Mouse (Mus musculus): ENCODE results near the gene Ttll3. TPM values are rescaled to one million over a fixed set of nuclear protein-coding genes. Genes with fewer than 3 reads are reported as not detected.

The Ttll3 gene
- total and polyA plus RNA-seq, 3 experiments = 0.87 to 5.3 (median 4.4) TPM

- no peak for DNase-seq (ENCODE audit: extremely low read depth)
- H3K4me2 ChIP-seq (ENCODE audit: insufficient read depth, low read depth, poor library complexity, severe bottlenecking) = no peak overlapping the region
- H3K79me2 ChIP-seq (replicated peaks; ENCODE audit: control insufficient read depth, extremely low read depth, insufficient read depth, poor library complexity, severe bottlenecking) = no peaks in the 10 kb centered on the region
- dilution Hi-C loops (cut with MboI; ENCODE audit: extremely low pct_ligation_motif_present, extremely low pct_unique_long_range_greater_than_20kb, low sequenced_read_pairs) (no loop called here), in situ Hi-C loops (cut with MboI; ENCODE audit: low pct_ligation_motif_present, low pct_unique_long_range_greater_than_20kb, low sequenced_read_pairs) (no loop called here)
- no peak overlapping the region for H3K4me3 ChIP-seq (replicated peaks in 1 of 3; ENCODE audit: low read depth in 2 of 3, low read length in 2 of 3, poor library complexity in 1 of 3)
- peaks cover 0 to 7% of the 10 kb centered on the region in 2 experiments; a peak in 1 of 4 replicates for H3K4me1 ChIP-seq (ENCODE audit: control insufficient read depth in 1 of 2, insufficient read depth in 2 of 2)
- H3K27ac ChIP-seq (ENCODE audit: insufficient read depth, low read depth) = no peak overlapping the region
- H3K36me3 ChIP-seq (replicated peaks in 1 of 2; ENCODE audit: control insufficient read depth in 1 of 2, insufficient read depth in 1 of 2, low read length in 1 of 2) = no peaks in the 10 kb centered on the region
- peaks cover 4% of the 10 kb centered on the region for H3K27me3 ChIP-seq (replicated peaks)
- no peaks in the 10 kb centered on the region for H3K9me3 ChIP-seq (replicated peaks; ENCODE audit: low read length)
- H3K9ac ChIP-seq (ENCODE audit: insufficient read depth, low read depth) = no peak overlapping the region
- TF ChIP-seq MYC (IDR thresholded peaks at IDR 0.05; ENCODE audit: low read depth, low read length) (no peak), SMC3 (IDR thresholded peaks at IDR 0.05; ENCODE audit: low read depth, low read length) (no peak), ETS1 (conservative IDR thresholded peaks at IDR 0.05; ENCODE audit: low read depth, low read length) (no peak), POLR2AphosphoS2 (IDR thresholded peaks at IDR 0.05; ENCODE audit: low read depth, low read length) (no peak), ZC3H11A (IDR thresholded peaks at IDR 0.05; ENCODE audit: low read depth, low read length) (no peak), HCFC1 (IDR thresholded peaks at IDR 0.05; ENCODE audit: low read depth, low read length) (no peak), KAT2A (IDR thresholded peaks at IDR 0.05; ENCODE audit: insufficient replicate concordance, low read length) (no peak), NRF1 (IDR thresholded peaks at IDR 0.05; ENCODE audit: low read depth, low read length) (no peak), POLR2A (IDR thresholded peaks at IDR 0.05; ENCODE audit: low read depth, low read length) (no peak), MEF2A (IDR thresholded peaks at IDR 0.05; ENCODE audit: borderline replicate concordance, low read depth, low read length) (no peak), USF2 (conservative IDR thresholded peaks at IDR 0.05; ENCODE audit: low read depth, low read length) (no peak), TCF12 (IDR thresholded peaks at IDR 0.05; ENCODE audit: low read depth, low read length) (no peak), IRF4 (IDR thresholded peaks at IDR 0.05; ENCODE audit: low read depth, low read length) (no peak), MXI1 (IDR thresholded peaks at IDR 0.05; ENCODE audit: low read depth, low read length) (no peak), ELF1 (IDR thresholded peaks at IDR 0.05; ENCODE audit: low read depth, low read length) (no peak), BHLHE40 (IDR thresholded peaks at IDR 0.05; ENCODE audit: low read depth, low read length) (no peak), ZKSCAN1 (IDR thresholded peaks at IDR 0.05; ENCODE audit: borderline replicate concordance, low read depth, low read length) (no peak), CTCF (conservative IDR thresholded peaks at IDR 0.05 in 1 of 2, IDR thresholded peaks at IDR 0.05 in 1 of 2; ENCODE audit: low read depth in 2 of 2, low read length in 2 of 2) (no peak), CHD2 (IDR thresholded peaks at IDR 0.05; ENCODE audit: low read length) (no peak), RCOR1 (conservative IDR thresholded peaks at IDR 0.05; ENCODE audit: low read depth, low read length) (no peak)
Measured at GRCm38 (mm10) chr6:113346897-113347296, 42.2 kb upstream of the Ttll3 start.

GRCm38 (mm10) chr6:113350538-113350937 is 38.5 kb upstream of the Ttll3 start:
- dilution Hi-C loops (cut with MboI; ENCODE audit: extremely low pct_ligation_motif_present, extremely low pct_unique_long_range_greater_than_20kb, low sequenced_read_pairs) = no loop called here
- H3K4me1 ChIP-seq (ENCODE audit: control insufficient read depth in 1 of 2, insufficient read depth in 2 of 2) = 0 out of 4 replicates have a peak, but pooled peaks cover 0 to 2% of the 10 kb centered on the region in 2 experiments
- H3K27me3 ChIP-seq (replicated peaks) = no peaks in the 10 kb centered on the region
- TF ChIP-seq MAFK (IDR thresholded peaks at IDR 0.05; ENCODE audit: insufficient replicate concordance, low read length) = no peak
- TF ChIP-seq SMC3 (IDR thresholded peaks at IDR 0.05; ENCODE audit: low read depth, low read length) = no peak
- no peak for TF ChIP-seq ZKSCAN1 (IDR thresholded peaks at IDR 0.05; ENCODE audit: borderline replicate concordance, low read depth, low read length)
- no peak for TF ChIP-seq EP300 (IDR thresholded peaks at IDR 0.05; ENCODE audit: low read length)
- H3K79me2 ChIP-seq (replicated peaks; ENCODE audit: control insufficient read depth, extremely low read depth, insufficient read depth, poor library complexity, severe bottlenecking) = no peaks in the 10 kb centered on the region
- no peak overlapping the region for H3K27ac ChIP-seq (ENCODE audit: insufficient read depth, low read depth)
- no peak overlapping the region for H3K4me2 ChIP-seq (ENCODE audit: insufficient read depth, low read depth, poor library complexity, severe bottlenecking)
- no peak overlapping the region for H3K4me3 ChIP-seq (replicated peaks in 1 of 3; ENCODE audit: low read depth in 2 of 3, low read length in 2 of 3, poor library complexity in 1 of 3)
- DNase-seq (ENCODE audit: extremely low read depth) = no peak
- in situ Hi-C loops (cut with MboI; ENCODE audit: low pct_ligation_motif_present, low pct_unique_long_range_greater_than_20kb, low sequenced_read_pairs) = no loop called here
- H3K36me3 ChIP-seq (replicated peaks in 1 of 2; ENCODE audit: control insufficient read depth in 1 of 2, insufficient read depth in 1 of 2, low read length in 1 of 2) = no peaks in the 10 kb centered on the region
- H3K9ac ChIP-seq (ENCODE audit: insufficient read depth, low read depth) = no peak overlapping the region
- H3K9me3 ChIP-seq (replicated peaks; ENCODE audit: low read length) = peaks cover 2% of the 10 kb centered on the region

Data from CH12.LX (cell line).